Mouse (Mus musculus): ENCODE measurements around the gene Arl5a. TPM values are rescaled to one million over a fixed set of nuclear protein-coding genes. Genes with fewer than 3 reads are reported as not detected.

Gene Arl5a
- 10 to 100 TPM; 35.3 to 38.2 TPM for total RNA-seq (2021)

DNA sequence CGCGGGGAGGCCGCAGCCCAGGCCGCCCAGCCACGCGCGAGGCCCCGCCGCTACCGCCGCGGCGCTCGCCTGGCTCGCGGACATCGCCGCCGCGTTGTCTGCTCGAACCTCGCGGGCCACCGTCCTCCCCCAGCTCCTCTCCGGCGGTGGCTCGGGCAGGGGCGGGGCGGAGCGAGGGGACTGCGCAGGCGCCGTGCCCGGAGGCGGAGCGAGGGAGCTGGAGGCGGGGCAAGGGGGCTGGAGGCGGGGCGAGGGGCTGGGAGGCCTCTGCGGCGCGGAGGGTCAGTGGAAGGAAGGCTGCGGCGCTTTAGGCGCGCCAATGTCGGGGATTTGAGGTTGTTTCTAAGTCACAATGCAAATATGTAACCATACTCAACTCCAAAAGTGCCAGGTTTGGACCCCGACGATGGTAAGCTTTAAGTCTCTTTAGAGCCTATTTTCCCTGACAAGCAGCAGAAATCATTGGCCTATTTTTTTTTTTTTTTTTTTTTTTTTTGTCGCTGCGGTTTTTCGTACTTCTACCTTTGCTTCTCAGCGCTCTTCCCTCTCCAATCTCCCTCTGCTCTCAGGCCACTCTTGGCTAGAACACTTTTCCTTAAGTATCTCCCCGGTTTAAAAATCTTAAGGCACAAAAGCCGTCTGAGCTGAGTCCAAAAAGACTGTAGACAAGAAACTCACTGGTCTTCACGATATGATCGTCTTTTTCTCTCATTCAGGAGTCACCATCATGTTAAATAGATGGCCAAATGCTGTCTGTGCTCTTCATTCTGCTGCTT lies at the start of gene Arl5a:
Arl5a (minus strand) TSS at position 155 of the 776 bp plus-strand sequence.
- DNase-seq (ENCODE audit: low spot score), result peak; percentile 89
- intact Hi-C loops (cut with DNase I), result loop anchor here (5.0 to 10.0 kb wide), 5 partner anchors 147 to 760 kb away; partner anchors contain the start of genes Nmi and Rif1

DNA sequence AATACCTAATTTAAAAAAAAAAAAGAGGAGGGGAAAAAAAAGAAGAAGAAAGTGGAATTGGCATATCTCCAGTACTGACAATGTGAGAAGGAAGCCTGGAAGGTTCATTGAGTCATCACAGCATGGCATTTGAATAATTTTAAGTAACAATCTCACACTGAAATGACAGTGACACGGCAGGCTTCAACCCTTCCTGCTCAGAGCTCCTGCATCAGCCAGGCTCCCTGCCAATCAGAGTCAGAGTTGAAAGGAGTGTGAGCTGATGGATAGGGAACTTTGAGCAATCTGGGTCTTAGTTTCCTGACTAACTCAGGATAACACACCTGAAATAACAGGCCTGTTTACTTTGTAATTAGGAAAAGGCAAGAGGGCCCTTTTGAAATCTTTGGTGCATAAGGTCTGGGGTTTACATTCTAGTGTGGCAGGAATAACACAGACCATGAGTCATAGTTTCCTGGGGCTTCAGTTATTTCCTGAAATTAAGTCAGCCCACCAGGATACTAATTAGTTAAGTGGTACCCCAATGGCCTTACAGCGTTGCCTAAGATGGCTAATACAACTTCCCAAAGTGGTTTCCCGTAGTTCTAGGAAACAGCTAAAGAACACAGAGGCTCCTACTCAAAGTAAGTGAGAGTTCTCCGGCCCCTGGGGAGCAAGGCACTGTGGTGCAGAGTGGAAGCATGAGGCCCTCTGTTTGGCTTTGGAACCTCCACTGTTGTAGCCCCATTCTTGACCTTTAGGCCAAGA lies 47.0 kb upstream of the Arl5a start:
- DNase-seq (ENCODE audit: low spot score), result no peak
- intact Hi-C loops (cut with DNase I), result no loop called here

GRCm38 (mm10) chr2:52470044-52470560 lies 45.4 kb upstream of the Arl5a start:
- intact Hi-C loops (cut with DNase I), result no loop called here
- DNase-seq (ENCODE audit: low spot score), result no peak

GRCm38 (mm10) chr2:52467629-52468028 lies 42.9 kb upstream of the Arl5a start:
- no peak for DNase-seq (ENCODE audit: low spot score)
- intact Hi-C loops (cut with DNase I), result no loop called here

- intact Hi-C loops (cut with DNase I), result no loop called here
- no peak for DNase-seq (ENCODE audit: low spot score)
These were observed 36.7 kb upstream of the Arl5a start for GRCm38 (mm10) chr2:52461206-52461967.

DNA sequence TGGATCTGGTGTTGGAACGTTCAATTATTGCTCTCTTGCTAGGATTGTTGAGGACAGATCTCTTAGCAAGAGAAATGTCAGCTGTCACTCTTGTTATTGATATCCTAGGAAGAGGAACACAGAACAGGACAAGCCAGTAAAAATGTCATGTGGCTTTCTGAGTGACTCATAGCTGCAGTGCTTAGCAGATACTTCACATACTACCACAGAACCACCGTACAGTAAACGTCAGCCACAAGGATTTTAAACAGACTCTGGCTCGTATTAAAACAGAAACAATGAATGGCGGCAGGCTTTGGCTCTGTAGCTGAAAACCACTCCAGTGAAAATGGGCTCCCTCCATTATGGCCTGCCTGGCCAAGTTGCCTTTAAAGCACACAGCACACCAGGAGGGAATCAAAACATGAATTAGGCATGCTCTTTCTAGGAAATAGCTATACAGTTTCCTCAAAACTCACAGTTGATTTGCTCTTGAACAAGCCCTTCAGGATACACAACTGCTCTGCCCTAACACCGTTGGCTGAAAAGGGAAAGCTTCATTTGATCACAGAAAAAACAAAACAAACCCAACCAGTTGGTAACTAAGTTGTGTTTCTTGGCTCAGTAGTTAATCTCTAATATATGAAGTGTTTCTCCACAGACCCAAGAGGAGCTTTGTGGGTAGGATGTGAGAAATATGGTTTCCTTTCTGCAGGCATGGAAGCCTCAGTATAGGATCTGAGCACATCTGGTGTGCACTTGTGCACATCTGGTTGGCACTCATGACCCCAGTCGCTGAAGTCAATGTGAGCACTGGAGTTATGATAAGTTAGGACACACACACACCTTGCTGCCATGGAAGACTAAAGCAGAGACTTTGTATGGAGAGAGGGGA lies 31.1 kb upstream of the Arl5a start:
- intact Hi-C loops (cut with DNase I), result no loop called here

GRCm38 (mm10) chr2:52449818-52450217 lies 25.1 kb upstream of the Arl5a start:
- intact Hi-C loops (cut with DNase I), result no loop called here
- DNase-seq (ENCODE audit: low spot score), result no peak

More for the DNA sequence above, 31.1 kb upstream of the Arl5a start:
- DNase-seq (ENCODE audit: low spot score), result no peak

DNA sequence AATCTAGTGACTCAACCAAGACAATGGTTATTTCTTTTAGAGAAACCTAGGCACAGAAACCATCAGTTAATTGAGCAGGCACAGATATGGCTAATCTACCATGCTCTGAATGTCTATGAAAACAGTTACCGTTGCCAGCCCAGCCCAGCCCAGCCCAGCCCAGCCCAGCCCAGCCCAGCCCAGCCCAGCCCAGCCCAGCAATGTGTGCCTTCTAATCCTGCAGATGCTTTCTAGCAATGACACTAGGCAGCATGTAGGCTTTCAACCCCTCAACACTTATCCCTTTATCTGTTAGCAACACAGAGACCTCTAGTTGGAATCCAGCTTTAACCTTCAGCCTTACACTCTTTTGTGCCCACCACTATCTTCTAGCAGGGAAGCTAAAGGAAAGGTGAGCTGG lies 24.2 kb upstream of the Arl5a start:
- intact Hi-C loops (cut with DNase I), result no loop called here
- DNase-seq (ENCODE audit: low spot score), result no peak

GRCm38 (mm10) chr2:52446648-52447047 lies 21.9 kb upstream of the Arl5a start:
- DNase-seq (ENCODE audit: low spot score), result no peak
- intact Hi-C loops (cut with DNase I), result no loop called here

GRCm38 (mm10) chr2:52442125-52442524 lies 17.4 kb upstream of the Arl5a start:
- intact Hi-C loops (cut with DNase I), result no loop called here
- DNase-seq (ENCODE audit: low spot score), result no peak

DNA sequence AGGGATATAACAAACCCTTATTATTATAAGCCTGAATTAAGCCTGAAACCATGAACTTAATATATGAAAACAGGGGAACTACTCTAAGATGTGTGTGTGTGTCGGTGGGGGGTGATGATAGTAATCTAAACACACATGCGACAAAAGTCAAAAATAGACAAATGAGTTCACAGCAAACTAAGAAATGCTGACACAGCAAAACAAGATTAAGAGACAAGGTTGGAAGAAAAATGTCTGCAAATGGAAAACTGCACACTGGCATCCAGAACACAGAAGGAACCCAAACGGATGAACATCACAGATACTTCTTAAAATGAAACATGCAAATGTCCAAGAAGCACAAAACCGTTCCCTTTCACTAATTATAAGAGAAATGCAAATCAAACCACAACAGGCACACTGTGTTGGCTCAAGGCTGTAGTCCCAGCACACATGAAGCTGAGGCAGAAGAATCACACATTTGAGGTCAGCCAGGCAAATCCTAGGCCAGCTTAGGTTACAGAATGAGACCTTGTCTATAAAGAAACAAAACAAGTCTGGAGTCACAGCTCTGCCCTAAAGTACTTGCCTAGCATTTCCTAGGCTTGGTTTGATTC lies 15.8 kb upstream of the Arl5a start:
- intact Hi-C loops (cut with DNase I), result no loop called here
- no peak for DNase-seq (ENCODE audit: low spot score)

- intact Hi-C loops (cut with DNase I), result no loop called here
- DNase-seq (ENCODE audit: low spot score), result no peak
These were observed 13.7 kb upstream of the Arl5a start for GRCm38 (mm10) chr2:52438437-52438836.

GRCm38 (mm10) chr2:52438013-52438412 lies 13.3 kb upstream of the Arl5a start:
- intact Hi-C loops (cut with DNase I), result no loop called here
- DNase-seq (ENCODE audit: low spot score), result peak; percentile 56

DNA sequence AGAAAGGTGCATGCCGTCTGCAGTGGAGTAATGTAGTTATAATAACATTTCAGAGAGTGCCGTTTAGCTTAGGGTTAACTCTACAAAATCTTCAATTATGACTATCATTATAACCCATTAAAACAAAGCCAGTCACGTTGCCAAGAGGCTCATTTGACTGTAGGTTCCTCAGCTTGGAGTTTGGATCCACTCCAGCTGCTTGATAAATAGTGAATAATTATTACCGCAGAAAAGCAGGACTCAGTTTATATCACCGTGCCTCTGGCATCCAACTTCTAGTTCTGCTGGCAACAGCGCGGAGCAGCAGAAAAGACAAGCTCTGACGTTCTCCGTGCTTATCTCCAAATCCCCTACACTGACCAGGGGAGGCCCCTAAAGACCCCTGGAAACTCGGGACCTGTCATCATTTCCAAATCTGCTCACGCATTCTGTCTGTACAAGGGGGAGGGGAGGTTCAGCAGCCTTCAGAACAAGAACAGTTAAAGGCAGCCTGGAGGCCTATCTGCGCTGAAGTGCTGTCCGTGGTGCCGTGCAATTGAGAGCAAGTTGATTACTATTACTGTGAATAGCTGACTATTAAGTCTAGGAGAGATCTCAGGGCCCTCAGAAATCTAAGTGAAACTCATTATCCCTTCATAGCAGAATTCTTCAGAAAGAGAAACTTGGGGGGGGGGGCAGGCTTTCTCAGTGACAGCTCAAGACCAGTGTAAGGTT lies 11.4 kb upstream of the Arl5a start:
- no peak for DNase-seq (ENCODE audit: low spot score)
- intact Hi-C loops (cut with DNase I), result no loop called here

DNA sequence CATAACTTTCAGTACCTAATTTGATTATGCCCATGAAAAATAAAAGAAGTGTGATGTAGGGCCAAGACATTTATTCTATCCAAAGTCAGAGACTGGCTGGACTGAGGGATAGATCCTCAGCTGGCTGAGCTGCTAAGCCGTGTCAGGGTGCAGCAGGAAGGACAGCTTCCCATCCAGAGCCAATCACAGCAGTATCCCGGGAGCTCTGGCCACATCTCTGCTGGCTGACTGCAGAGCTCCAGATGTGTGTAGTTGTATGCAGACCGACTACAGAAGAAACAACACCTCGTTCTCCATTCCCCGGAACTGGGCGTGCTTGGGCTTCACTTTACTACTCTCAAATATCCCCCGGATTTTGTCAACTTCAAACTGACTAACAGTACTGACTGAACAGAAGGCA lies 8.7 kb upstream of the Arl5a start:
- intact Hi-C loops (cut with DNase I), result no loop called here
- peak; percentile 49 for DNase-seq (ENCODE audit: low spot score)

GRCm38 (mm10) chr2:52427383-52427782 lies 2.7 kb upstream of the Arl5a start:
- no peak for DNase-seq (ENCODE audit: low spot score)
- intact Hi-C loops (cut with DNase I), result loop anchor here (5.0 to 10.0 kb wide), 3 partner anchors 165 to 757 kb away; partner anchors contain the start of gene Nmi

- intact Hi-C loops (cut with DNase I), result loop anchor here (5.0 to 10.0 kb wide), 3 partner anchors 166 to 759 kb away; partner anchors contain the start of gene Nmi
- DNase-seq (ENCODE audit: low spot score), result no peak
These were observed 1.3 kb upstream of the Arl5a start for GRCm38 (mm10) chr2:52426041-52426440.

DNA sequence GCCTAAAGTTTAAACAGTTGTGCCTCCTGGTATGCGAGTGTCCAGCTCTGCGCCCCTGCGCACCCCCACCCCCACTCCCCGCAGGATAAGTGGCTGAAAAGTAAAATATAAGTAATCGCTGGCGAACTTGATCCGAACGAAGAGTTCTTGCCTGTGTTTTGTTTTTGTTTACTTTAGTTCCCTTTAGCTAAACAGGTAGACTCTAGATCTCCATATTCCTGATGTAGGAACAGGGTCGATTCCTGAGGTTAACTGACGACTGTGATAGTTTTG lies 758 bp upstream of the Arl5a start:
- no peak for DNase-seq (ENCODE audit: low spot score)
- intact Hi-C loops (cut with DNase I), result loop anchor here (5.0 to 10.0 kb wide), 3 partner anchors 167 to 759 kb away; partner anchors contain the start of gene Nmi
